Mouse (Mus musculus) intestine, embryonic 15.5 days (tissue): ENCODE measurements around the gene Tpbpa. TPM values are rescaled to one million over a fixed set of nuclear protein-coding genes. Genes with fewer than 3 reads are reported as not detected.
"Not testable (repeated sequence)": the region's sequence is repeated elsewhere in the genome, so short reads cannot be mapped to it uniquely, and the experiment has no call there.

Experiments used
- ATAC-seq: fragments of 200-750 bp; cut with Nextera tagmentation; 2 replicates; pipeline ENCODE4 v1.8.0; 2017; ENCODE audit warnings: moderate TSS enrichment, moderate library complexity
- H3K27ac ChIP-seq: fragments of 300-500 bp; sonication (generic); 2 replicates; pipeline ENCODE4 v1.5.1; 2015; ENCODE audit warnings: mild to moderate bottlenecking, inconsistent platforms
- H3K27me3 ChIP-seq: fragments of 300-500 bp; sonication (generic); replicated peaks from 2 replicates; pipeline ENCODE4 v1.6.1; 2015; ENCODE audit warnings: inconsistent platforms
- H3K36me3 ChIP-seq: fragments of 300-500 bp; sonication (generic); 2 replicates; pipeline ENCODE4 v1.6.1; 2015; ENCODE audit warnings: inconsistent platforms
- H3K4me1 ChIP-seq: fragments of 300-500 bp; sonication (generic); replicated peaks from 2 replicates; pipeline ENCODE4 v1.6.1; 2015; ENCODE audit warnings: inconsistent platforms
- H3K4me2 ChIP-seq: fragments of 300-500 bp; sonication (generic); replicated peaks from 2 replicates; pipeline ENCODE4 v1.6.1; 2015; ENCODE audit warnings: mild to moderate bottlenecking, inconsistent platforms
- H3K4me3 ChIP-seq: fragments of 300-500 bp; sonication (generic); replicated peaks from 2 replicates; pipeline ENCODE4 v1.5.1; 2015; ENCODE audit warnings: inconsistent platforms
- H3K9ac ChIP-seq: fragments of 300-500 bp; sonication (generic); 2 replicates; pipeline ENCODE4 v1.6.1; 2015; ENCODE audit warnings: inconsistent platforms
- H3K9me3 ChIP-seq: fragments of 300-500 bp; sonication (generic); 2 replicates; pipeline ENCODE4 v1.6.1; 2016; ENCODE audit warnings: inconsistent platforms
- WGBS: fragments of 180-500 bp; shearing (Covaris S2); methylation state at CpG from one replicate; pipeline ENCODE4 v1.1.7; 2015; 5-methylcytosine and 5-hydroxymethylcytosine counted together
- polyA plus RNA-seq: library from polyadenylated mRNA; unstranded; fragments of >200 nt; fragmentation: Nextera tagmentation; extraction: Ambion mirVana; gene quantifications from 2 replicates; pipeline ENCODE4 v1.2.1, GENCODE M21; 2015

Gene Tpbpa
- polyA plus RNA-seq = not detected in 2 replicates

- H3K27ac ChIP-seq, H3K27me3 ChIP-seq, H3K9ac ChIP-seq, ATAC-seq, H3K36me3 ChIP-seq, H3K4me1 ChIP-seq, H3K9me3 ChIP-seq, H3K4me3 ChIP-seq, H3K4me2 ChIP-seq: not testable (repeated sequence)
- 75% methylated on average over 3 of the region's 3 CpGs for WGBS
Observed at GRCm38 (mm10) chr13:60941884-60942283, at the start of gene Tpbpa. Gene Tpbpa (minus strand): TSS chr13:60941984.

- not testable (repeated sequence) for ATAC-seq
Observed at GRCm38 (mm10) chr13:60986915-60987314, 45.1 kb upstream of the Tpbpa start.

GRCm38 (mm10) chr13:60972319-60972718, 30.5 kb upstream of the Tpbpa start:
- H3K4me2 ChIP-seq, H3K4me3 ChIP-seq, ATAC-seq, H3K36me3 ChIP-seq, H3K4me1 ChIP-seq, H3K27ac ChIP-seq, H3K9ac ChIP-seq, H3K9me3 ChIP-seq, H3K27me3 ChIP-seq: not testable (repeated sequence)
- 72% methylated on average over 4 of the region's 4 CpGs for WGBS

More at GRCm38 (mm10) chr13:60986915-60987314, 45.1 kb upstream of the Tpbpa start:
- not testable (repeated sequence) for H3K27ac ChIP-seq, H3K9ac ChIP-seq, H3K4me3 ChIP-seq, H3K36me3 ChIP-seq, H3K4me1 ChIP-seq, H3K27me3 ChIP-seq, H3K4me2 ChIP-seq, H3K9me3 ChIP-seq
- WGBS = 74% methylated on average over 5 of the region's 5 CpGs

- H3K4me1 ChIP-seq, H3K9me3 ChIP-seq, H3K27ac ChIP-seq, H3K4me3 ChIP-seq, H3K36me3 ChIP-seq, H3K27me3 ChIP-seq, H3K4me2 ChIP-seq, H3K9ac ChIP-seq, ATAC-seq: not testable (repeated sequence)
- WGBS = 46% methylated on average over 4 of the region's 5 CpGs
Observed at GRCm38 (mm10) chr13:60963985-60964384, 22.2 kb upstream of the Tpbpa start.

GRCm38 (mm10) chr13:60961706-60962105, 19.9 kb upstream of the Tpbpa start:
- Histone ChIP-seq H3K9me3 (no peaks in the 10 kb centered on the region), H3K4me1 (no peaks in the 10 kb centered on the region), H3K4me2 (no peak overlapping the region), H3K36me3 (no peaks in the 10 kb centered on the region), H3K4me3 (no peak overlapping the region), H3K27me3 (no peaks in the 10 kb centered on the region), H3K27ac (no peak overlapping the region), H3K9ac (no peak overlapping the region)
- WGBS = 63% methylated on average over 5 of the region's 5 CpGs
- ATAC-seq = no peak

GRCm38 (mm10) chr13:60936500-60936901, 5.3 kb downstream of the Tpbpa start, which contains the start of the genes Gm49391 and Ctla2a:
Gene Gm49391 (minus strand): TSS chr13:60936571.
Gene Ctla2a (minus strand): TSS chr13:60936625.
- H3K4me3 ChIP-seq = no peak within 1 kb of the TSS
- no peak within 1 kb of the TSS for H3K27ac ChIP-seq
- no peaks in the 10 kb centered on the region for H3K27me3 ChIP-seq
- H3K4me2 ChIP-seq = no peak within 1 kb of the TSS
- 62% methylated on average over 5 of the region's 5 CpGs for WGBS
- no peaks in the 10 kb centered on the region for H3K9me3 ChIP-seq
- 0 out of 2 replicates have a peak, but pooled peaks have one; percentile 43 for ATAC-seq
- H3K9ac ChIP-seq = no peak within 1 kb of the TSS
- H3K36me3 ChIP-seq = no peaks in the 10 kb centered on the region
- H3K4me1 ChIP-seq = no peaks in the 10 kb centered on the region

- H3K27ac ChIP-seq, H3K27me3 ChIP-seq, H3K4me2 ChIP-seq, H3K9me3 ChIP-seq, H3K4me1 ChIP-seq, H3K36me3 ChIP-seq, H3K4me3 ChIP-seq, ATAC-seq, H3K9ac ChIP-seq: not testable (repeated sequence)
- 68% methylated on average over 2 of the region's 2 CpGs for WGBS
Observed at GRCm38 (mm10) chr13:60935490-60935889, 6.3 kb downstream of the Tpbpa start, which contains the start of gene Gm49393. Gene Gm49393 (minus strand): TSS chr13:60935590.

- ATAC-seq, H3K4me3 ChIP-seq, H3K4me2 ChIP-seq, H3K27me3 ChIP-seq, H3K9me3 ChIP-seq, H3K9ac ChIP-seq, H3K4me1 ChIP-seq, H3K36me3 ChIP-seq, H3K27ac ChIP-seq: not testable (repeated sequence)
- 83% methylated on average over 2 of the region's 2 CpGs for WGBS
Observed at GRCm38 (mm10) chr13:60904780-60905179, 37.0 kb downstream of the Tpbpa start, which contains the start of gene Tpbpb. Gene Tpbpb (minus strand): TSS chr13:60904880.

- ATAC-seq = peak; percentile 67; the same call in 1 of the 2 replicates
- Histone ChIP-seq H3K9ac (no peak within 1 kb of the TSS), H3K27me3 (no peaks in the 10 kb centered on the region), H3K4me1 (no peaks in the 10 kb centered on the region), H3K36me3 (no peaks in the 10 kb centered on the region), H3K4me2 (no peak within 1 kb of the TSS), H3K27ac (no peak within 1 kb of the TSS), H3K4me3 (no peak within 1 kb of the TSS), H3K9me3 (no peaks in the 10 kb centered on the region)
- 37% methylated on average over 3 of the region's 3 CpGs for WGBS
Observed at GRCm38 (mm10) chr13:60897328-60897727, 44.5 kb downstream of the Tpbpa start, which contains the start of gene Ctla2b. Gene Ctla2b (minus strand): TSS chr13:60897447.

- not testable (repeated sequence) for H3K36me3 ChIP-seq, H3K4me3 ChIP-seq, ATAC-seq, H3K4me1 ChIP-seq, H3K9ac ChIP-seq, H3K9me3 ChIP-seq, H3K27me3 ChIP-seq, H3K27ac ChIP-seq, H3K4me2 ChIP-seq
- whole genome bisulfite sequencing = 91% methylated on average over 7 of the region's 8 CpGs
Observed at GRCm38 (mm10) chr13:60896794-60897193, 45.0 kb downstream of the Tpbpa start, which contains the start of gene Gm49392. Gene Gm49392 (minus strand): TSS chr13:60896894.

- Histone ChIP-seq H3K4me1 (no peaks in the 10 kb centered on the region), H3K27ac (no peak overlapping the region), H3K9ac (no peak overlapping the region), H3K36me3 (no peaks in the 10 kb centered on the region), H3K27me3 (no peaks in the 10 kb centered on the region), H3K4me2 (no peak overlapping the region), H3K9me3 (no peaks in the 10 kb centered on the region), H3K4me3 (no peak overlapping the region)
- ATAC-seq = no peak
Observed at GRCm38 (mm10) chr13:60895406-60896160, 46.2 kb downstream of the Tpbpa start.

GRCm38 (mm10) chr13:60892301-60892700, 49.5 kb downstream of the Tpbpa start:
- Histone ChIP-seq H3K4me2 (no peak overlapping the region), H3K4me1 (no peaks in the 10 kb centered on the region), H3K27me3 (no peaks in the 10 kb centered on the region), H3K27ac (no peak overlapping the region), H3K36me3 (no peaks in the 10 kb centered on the region), H3K9ac (no peak overlapping the region), H3K4me3 (no peak overlapping the region), H3K9me3 (no peaks in the 10 kb centered on the region)
- WGBS = 91% methylated on average over 1 of the region's 1 CpGs
- no peak for ATAC-seq
